Mouse (Mus musculus): Measurements from ENCODE around the gene Cisd1. TPM values are rescaled to one million over a fixed set of nuclear protein-coding genes. Genes with fewer than 3 reads are reported as not detected.

Gene Cisd1
- polyA plus RNA-seq, 1 experiment from 2014 or later: 103 TPM

DNA sequence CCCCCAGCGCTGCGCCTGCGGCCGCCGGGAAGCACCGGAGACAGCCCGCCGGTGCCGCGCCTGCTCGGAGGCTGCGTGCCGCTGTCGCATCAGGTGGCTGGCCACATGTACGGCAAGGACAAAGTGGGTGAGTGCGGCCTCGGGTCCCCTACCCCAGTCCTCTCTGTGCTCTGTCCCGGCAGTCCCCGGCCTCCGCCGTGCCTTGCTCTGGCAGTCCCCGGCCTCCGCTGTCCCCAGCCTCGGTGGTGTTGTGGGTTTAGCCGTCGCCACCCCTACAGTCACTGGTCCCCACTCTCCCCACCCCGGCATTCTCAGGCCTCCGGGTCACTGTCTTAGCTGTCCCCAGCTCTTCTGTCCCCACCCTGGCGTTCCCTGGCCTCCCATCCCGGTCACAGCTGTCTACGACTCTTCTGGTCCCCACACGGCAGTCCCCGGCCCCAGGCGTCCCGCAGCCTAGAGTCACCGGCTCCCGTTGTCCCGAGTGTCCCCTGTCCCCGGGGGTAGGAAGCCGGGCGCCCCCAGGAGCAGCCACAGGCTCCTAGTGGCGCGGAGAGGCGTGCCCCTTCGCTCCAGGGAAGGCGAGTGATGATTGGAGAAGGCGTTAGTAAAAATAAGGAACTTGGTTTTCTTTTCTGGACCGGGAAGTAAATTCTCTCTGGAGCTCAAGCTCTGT, 3.3 kb upstream of the Cisd1 start:
- no peaks in the 10 kb centered on the region for H3K9me3 ChIP-seq (replicated peaks)
- peak; percentile 16 for ATAC-seq (ENCODE audit: low read depth)
- H3K27ac ChIP-seq: peak overlapping the region; percentile 90
- DNase-seq: peak; percentile 36
- no peaks in the 10 kb centered on the region for H3K27me3 ChIP-seq
- peak overlapping the region; percentile 94 for H3K4me3 ChIP-seq (replicated peaks)
- H3K36me3 ChIP-seq: peaks cover 9% of the 10 kb centered on the region
- H3K4me2 ChIP-seq: peak overlapping the region; percentile 97
- peaks cover 49% of the 10 kb centered on the region for H3K4me1 ChIP-seq (replicated peaks)
- WGBS (ENCODE audit: insufficient replicate concordance): under 1% methylated on average over 48 of the region's 48 CpGs
- H3K9ac ChIP-seq: peak overlapping the region; percentile 95

DNA sequence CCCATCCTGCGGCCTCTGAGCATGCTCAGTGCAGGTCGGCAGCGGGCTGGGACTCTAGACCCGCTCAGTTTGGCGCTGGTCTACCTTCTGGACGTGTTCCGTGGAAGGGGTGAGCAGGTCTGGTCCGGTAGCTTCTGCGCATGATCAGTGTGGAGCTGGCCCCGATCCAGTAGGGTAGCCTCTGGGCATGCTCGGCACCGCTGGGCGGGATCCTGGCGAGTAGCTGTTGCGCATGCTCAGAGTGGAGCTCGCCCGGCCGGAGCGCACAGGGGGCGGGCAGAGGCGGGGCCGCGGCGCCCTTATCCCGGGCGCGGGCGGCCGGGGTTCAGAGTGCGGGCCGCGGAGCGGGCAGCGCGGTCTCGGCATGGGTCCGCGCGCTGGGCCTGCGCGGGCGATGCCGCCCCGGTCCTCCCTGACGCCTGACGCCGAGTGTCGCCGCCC, 2.8 kb upstream of the Cisd1 start, which contains the start of gene Ipmk:
Ipmk (plus strand) TSS at position 255 of the 441 bp plus-strand sequence.
- H3K4me1 ChIP-seq (replicated peaks): peaks cover 54% of the 10 kb centered on the region
- H3K9ac ChIP-seq: peak within 1 kb of the TSS; percentile 95
- peak within 1 kb of the TSS; percentile 90 for H3K27ac ChIP-seq
- no peaks in the 10 kb centered on the region for H3K9me3 ChIP-seq (replicated peaks)
- H3K4me3 ChIP-seq (replicated peaks): peak within 1 kb of the TSS; percentile 94
- H3K27me3 ChIP-seq: no peaks in the 10 kb centered on the region
- WGBS (ENCODE audit: insufficient replicate concordance): under 1% methylated on average over 36 of the region's 49 CpGs
- H3K4me2 ChIP-seq: peak within 1 kb of the TSS; percentile 97
- ATAC-seq (ENCODE audit: low read depth) (peak; percentile 89), DNase-seq (peak; percentile 97)
- peaks cover 9% of the 10 kb centered on the region for H3K36me3 ChIP-seq

DNA sequence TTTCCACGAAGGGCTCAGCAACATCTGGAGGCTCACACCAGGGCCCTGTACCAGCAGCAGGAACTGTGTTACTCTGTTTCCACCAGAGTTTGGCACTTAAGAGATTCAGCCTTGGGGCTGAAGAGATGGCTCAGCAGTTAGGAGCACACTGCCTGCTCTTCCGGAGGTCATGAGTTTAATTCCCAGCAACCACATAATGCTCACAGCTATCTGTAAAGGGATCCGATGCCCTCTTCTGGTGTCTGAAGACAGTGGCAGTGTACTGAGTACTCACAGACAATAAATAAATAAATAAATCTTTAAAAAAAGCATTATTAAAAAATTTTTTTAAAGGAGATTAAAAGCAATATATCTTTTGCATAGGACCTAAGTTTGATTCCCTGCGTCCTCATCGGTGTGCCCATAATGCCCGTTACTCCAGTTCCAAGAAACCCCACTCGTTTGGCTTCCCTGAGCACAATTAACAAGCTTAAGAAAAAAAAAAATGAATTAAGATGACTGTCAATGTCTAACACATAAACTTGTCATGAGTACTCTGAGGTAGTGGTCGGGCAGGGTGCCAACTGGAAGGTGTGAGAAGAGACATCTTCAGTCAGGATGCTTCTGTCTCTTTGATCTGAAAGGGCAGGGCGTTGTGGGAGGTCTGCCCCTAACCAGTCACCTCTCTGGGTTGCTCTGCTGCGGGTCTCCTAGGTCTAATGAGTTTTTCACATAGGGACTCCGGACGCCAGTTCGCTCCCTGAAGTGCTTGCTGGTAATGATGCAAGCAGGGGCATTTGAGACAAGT, 2.2 kb upstream of the Cisd1 start:
- peak overlapping the region; percentile 97 for H3K4me2 ChIP-seq
- peak overlapping the region; percentile 94 for H3K4me3 ChIP-seq (replicated peaks)
- no peaks in the 10 kb centered on the region for H3K27me3 ChIP-seq
- H3K4me1 ChIP-seq (replicated peaks): peaks cover 61% of the 10 kb centered on the region
- peak overlapping the region; percentile 90 for H3K27ac ChIP-seq
- peaks cover 9% of the 10 kb centered on the region for H3K36me3 ChIP-seq
- no peaks in the 10 kb centered on the region for H3K9me3 ChIP-seq (replicated peaks)
- ATAC-seq (ENCODE audit: low read depth) (no peak), DNase-seq (no peak)
- peak overlapping the region; percentile 95 for H3K9ac ChIP-seq
- WGBS (ENCODE audit: insufficient replicate concordance): 11% methylated on average over 13 of the region's 13 CpGs

DNA sequence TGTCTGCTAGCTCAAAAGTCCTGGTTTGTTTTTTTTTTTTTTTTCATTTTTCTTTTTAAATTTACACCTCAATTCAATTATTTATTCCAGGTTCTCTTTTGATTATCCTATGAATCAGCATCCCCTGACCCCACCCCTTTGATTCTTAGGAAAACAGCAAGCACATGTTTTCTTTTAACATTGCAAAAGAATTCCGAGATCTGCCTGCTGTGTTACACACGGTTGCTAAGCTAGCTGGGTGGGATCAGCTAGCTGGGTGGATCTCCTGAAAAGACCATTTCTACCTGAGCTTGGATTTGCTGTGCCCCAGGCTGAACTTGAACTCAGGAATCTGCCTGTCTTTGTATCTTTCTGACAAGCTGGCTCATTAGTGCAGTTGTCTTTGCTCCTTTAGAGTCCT, 1.4 kb upstream of the Cisd1 start:
- ATAC-seq (ENCODE audit: low read depth): no peak
- DNase-seq: no peak
- Histone ChIP-seq H3K4me3 (replicated peaks) (no peak overlapping the region), H3K36me3 (peaks cover 7% of the 10 kb centered on the region), H3K9me3 (replicated peaks) (no peaks in the 10 kb centered on the region), H3K4me2 (peak overlapping the region; percentile 97), H3K4me1 (replicated peaks) (peaks cover 69% of the 10 kb centered on the region), H3K9ac (peak overlapping the region; percentile 95; the same call in 1 of the 2 replicates), H3K27ac (peak overlapping the region; percentile 90; the same call in 1 of the 2 replicates), H3K27me3 (no peaks in the 10 kb centered on the region)
- WGBS (ENCODE audit: insufficient replicate concordance): 64% methylated on average over 2 of the region's 2 CpGs

DNA sequence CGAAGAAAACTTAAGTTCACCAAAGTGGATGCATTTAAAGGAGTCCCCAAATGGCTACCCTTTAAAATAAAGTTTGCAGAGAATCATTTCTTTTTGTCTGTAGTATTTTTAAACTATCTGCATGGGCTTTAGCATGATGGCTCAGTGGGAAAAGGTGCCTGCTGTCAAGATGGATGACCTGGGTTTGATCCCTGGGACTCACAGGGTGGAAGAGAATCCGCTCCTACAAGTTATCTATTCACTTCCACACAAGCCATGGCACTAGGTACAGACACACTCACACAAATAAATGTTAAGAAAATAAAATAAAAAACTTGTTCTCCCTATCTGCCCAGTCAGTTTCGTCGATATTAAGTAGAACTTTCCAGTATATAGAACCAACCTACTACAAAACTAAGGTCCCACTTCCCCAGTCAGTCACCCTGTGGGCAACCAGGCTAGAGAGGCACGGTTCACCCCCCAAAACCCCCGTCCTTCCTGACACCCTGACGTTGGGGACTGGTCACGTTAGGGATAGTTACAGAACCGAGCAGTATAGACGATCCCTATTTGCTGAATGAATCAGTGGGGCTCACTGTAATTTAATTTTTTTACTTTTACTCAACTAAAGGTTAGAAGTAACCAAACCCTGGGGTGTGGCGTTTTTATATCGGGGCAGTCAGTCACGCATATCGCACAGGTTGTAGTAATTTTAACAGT, 1.0 kb downstream of the Cisd1 start:
- peak overlapping the region; percentile 86 for H3K4me3 ChIP-seq (replicated peaks)
- H3K4me2 ChIP-seq: peak overlapping the region; percentile 84
- H3K9me3 ChIP-seq (replicated peaks): no peaks in the 10 kb centered on the region
- peaks cover 75% of the 10 kb centered on the region for H3K4me1 ChIP-seq (replicated peaks)
- WGBS (ENCODE audit: insufficient replicate concordance): 16% methylated on average over 14 of the region's 14 CpGs
- peak overlapping the region; percentile 84; the same call in 1 of the 2 replicates for H3K27ac ChIP-seq
- H3K36me3 ChIP-seq: 0 out of 2 replicates have a peak, but pooled peaks cover 3% of the 10 kb centered on the region
- no peak for DNase-seq
- no peak for ATAC-seq (ENCODE audit: low read depth)
- no peaks in the 10 kb centered on the region for H3K27me3 ChIP-seq
- H3K9ac ChIP-seq: peak overlapping the region; percentile 92

DNA sequence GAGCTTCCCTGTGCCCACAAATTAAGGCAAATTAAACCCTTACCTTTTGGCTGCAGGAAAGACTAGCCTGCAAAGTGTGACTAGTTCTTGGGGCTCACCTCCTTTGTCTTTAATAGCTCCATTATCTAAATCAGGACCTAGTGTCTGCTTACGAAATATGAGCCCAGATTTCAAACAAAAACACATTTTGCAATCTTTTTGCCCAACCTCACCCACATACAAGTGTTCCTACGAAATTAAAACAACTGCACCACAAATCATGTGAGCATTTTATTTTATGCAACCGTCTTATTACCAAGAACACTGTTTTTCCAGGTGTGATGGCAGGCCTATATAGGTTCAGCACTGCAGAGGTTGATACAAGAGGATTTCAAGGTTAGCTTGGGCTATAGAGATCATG, 1.6 kb downstream of the Cisd1 start:
- DNase-seq (no peak), ATAC-seq (ENCODE audit: low read depth) (no peak)
- Histone ChIP-seq H3K27ac (no peak overlapping the region), H3K27me3 (no peaks in the 10 kb centered on the region), H3K36me3 (0 out of 2 replicates have a peak, but pooled peaks cover 3% of the 10 kb centered on the region), H3K9ac (0 out of 2 replicates have a peak overlapping the region, but pooled peaks have one; percentile 92), H3K4me3 (replicated peaks) (peak overlapping the region; percentile 86; the same call in 1 of the 2 replicates), H3K4me2 (peak overlapping the region; percentile 84), H3K9me3 (replicated peaks) (no peaks in the 10 kb centered on the region), H3K4me1 (replicated peaks) (peaks cover 77% of the 10 kb centered on the region)
- 71% methylated on average over 3 of the region's 3 CpGs for WGBS (ENCODE audit: insufficient replicate concordance)

DNA sequence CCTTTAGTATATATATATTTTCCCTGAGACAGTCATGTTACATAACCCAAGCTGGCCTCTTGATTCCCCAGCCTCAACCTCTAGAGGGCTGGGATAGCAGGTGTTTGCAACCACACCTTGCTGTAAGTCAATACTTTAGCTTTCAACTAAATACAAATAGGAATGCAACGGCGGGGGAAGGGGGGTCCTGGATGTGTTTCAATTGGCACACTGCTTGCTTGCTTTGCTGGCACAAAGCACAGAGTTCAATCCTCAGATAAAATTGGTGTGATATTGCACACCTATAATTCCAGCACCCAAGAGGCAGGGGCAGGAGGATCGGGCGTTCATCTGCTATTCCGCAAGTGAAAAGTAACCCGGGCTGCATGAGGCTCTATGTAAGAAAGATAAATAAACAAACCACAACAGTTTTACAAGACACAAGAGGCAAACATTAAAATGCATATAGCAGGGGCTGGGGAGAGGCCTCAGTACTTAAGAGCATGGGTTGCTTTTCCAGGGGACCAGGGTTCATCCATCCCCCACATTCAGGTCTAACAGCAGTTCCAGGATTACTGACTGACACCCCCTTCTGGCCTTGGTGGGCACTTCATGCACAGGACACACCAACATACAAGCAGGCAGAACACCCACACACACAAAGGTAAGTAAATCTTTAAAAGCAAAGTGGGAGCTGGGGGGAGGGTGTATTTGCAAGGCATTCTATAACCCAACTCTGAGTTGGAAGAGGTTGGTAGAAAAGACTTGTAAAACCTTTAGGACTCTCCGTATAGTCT, 2.5 kb downstream of the Cisd1 start:
- Histone ChIP-seq H3K36me3 (0 out of 2 replicates have a peak, but pooled peaks cover 3% of the 10 kb centered on the region), H3K9me3 (replicated peaks) (no peaks in the 10 kb centered on the region), H3K9ac (no peak overlapping the region), H3K27me3 (no peaks in the 10 kb centered on the region), H3K27ac (no peak overlapping the region), H3K4me2 (no peak overlapping the region), H3K4me1 (replicated peaks) (peaks cover 84% of the 10 kb centered on the region), H3K4me3 (replicated peaks) (no peak overlapping the region)
- ATAC-seq (ENCODE audit: low read depth): no peak
- no peak for DNase-seq
- 89% methylated on average over 7 of the region's 7 CpGs for WGBS (ENCODE audit: insufficient replicate concordance)

DNA sequence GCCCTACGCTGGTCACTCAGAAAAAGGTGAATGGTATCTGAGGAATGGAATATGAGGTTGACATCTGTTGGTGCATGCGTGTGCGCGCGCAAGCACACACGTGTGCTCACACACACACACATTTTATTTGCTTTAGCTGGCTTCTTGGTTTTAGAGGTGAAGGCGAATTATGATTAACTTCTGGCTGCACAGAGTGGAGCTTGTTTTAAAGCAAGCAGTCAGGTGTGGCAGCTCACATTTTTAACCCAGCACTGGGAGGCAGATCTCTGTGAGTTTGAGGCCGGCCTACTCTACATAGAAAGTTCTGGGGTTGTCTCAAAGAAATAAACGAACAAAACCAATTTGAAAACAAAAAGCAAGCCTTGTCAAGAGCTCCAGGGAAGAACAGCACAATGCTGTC, 3.5 kb downstream of the Cisd1 start:
- Histone ChIP-seq H3K4me2 (no peak overlapping the region), H3K27ac (no peak overlapping the region), H3K36me3 (peaks cover 4% of the 10 kb centered on the region), H3K4me1 (replicated peaks) (peaks cover 76% of the 10 kb centered on the region), H3K27me3 (no peaks in the 10 kb centered on the region), H3K4me3 (replicated peaks) (no peak overlapping the region), H3K9ac (no peak overlapping the region), H3K9me3 (replicated peaks) (no peaks in the 10 kb centered on the region)
- ATAC-seq (ENCODE audit: low read depth): no peak
- 90% methylated on average over 9 of the region's 9 CpGs for WGBS (ENCODE audit: insufficient replicate concordance)
- DNase-seq: no peak

DNA sequence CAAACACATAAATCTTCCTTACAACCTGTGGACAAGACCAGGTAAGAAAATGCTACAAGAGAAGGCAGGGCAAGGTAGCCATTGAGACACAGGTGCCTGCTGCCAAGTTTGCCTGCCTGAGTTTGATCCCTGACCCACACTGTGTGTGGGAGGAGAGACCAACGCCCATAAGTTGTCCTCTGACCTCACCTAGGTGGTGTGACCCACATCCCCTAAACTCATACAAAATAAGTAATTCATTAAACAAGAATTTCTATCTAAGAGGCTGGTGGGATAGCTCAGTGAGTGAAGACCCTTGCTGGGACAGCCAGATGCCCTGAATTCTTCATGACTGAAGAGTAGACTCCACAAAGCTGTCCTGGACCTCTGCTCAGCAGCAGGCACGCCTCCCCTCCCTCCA, 4.6 kb downstream of the Cisd1 start:
- no peak for ATAC-seq (ENCODE audit: low read depth)
- Histone ChIP-seq H3K27me3 (no peaks in the 10 kb centered on the region), H3K27ac (no peak overlapping the region), H3K4me1 (replicated peaks) (peaks cover 69% of the 10 kb centered on the region), H3K9ac (no peak overlapping the region; the same call in 1 of the 2 replicates), H3K4me2 (no peak overlapping the region), H3K4me3 (replicated peaks) (no peak overlapping the region), H3K9me3 (replicated peaks) (no peaks in the 10 kb centered on the region), H3K36me3 (peaks cover 15% of the 10 kb centered on the region)
- DNase-seq: no peak
- WGBS (ENCODE audit: insufficient replicate concordance): 73% methylated on average over 2 of the region's 2 CpGs

DNA sequence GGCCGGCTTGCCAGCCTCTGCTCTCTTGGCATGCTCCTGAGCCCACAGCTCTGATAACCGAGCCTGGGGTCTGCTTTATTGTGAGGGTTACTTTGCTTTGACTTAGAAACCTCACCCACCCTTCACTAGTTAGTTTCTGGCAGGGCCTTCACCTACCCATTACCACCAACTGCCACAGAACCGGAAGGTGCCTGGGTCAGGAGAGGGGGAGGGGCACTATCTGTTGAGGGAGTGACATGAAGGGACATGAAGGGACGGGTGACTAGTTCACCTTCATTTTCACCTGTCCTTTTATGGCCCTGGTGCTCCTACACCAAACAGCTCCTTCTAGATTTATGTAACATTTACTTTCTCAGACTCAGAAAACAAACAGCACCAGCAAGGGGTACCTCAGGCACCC, 5.3 kb downstream of the Cisd1 start:
- H3K4me3 ChIP-seq (replicated peaks): no peak overlapping the region
- ATAC-seq (ENCODE audit: low read depth): no peak
- H3K27me3 ChIP-seq: no peaks in the 10 kb centered on the region
- H3K9ac ChIP-seq: peak overlapping the region; percentile 3; the same call in 1 of the 2 replicates
- no peak for DNase-seq
- H3K4me1 ChIP-seq (replicated peaks): peaks cover 65% of the 10 kb centered on the region
- 37% methylated on average over 4 of the region's 4 CpGs for WGBS (ENCODE audit: insufficient replicate concordance)
- H3K36me3 ChIP-seq: peaks cover 23% of the 10 kb centered on the region
- peak overlapping the region; percentile 28 for H3K4me2 ChIP-seq
- peak overlapping the region; percentile 42; the same call in 1 of the 2 replicates for H3K27ac ChIP-seq
- H3K9me3 ChIP-seq (replicated peaks): no peaks in the 10 kb centered on the region
